Mouse (Mus musculus) olfactory bulb, adult 2 months (tissue): ENCODE measurements at regions not wholly inside any gene's neighbourhood (a gene's known extent, or its start where the extent isn't known, plus 50 kb on each side); places are given as distances from the start of the nearest gene placed in this dataset.

ENCODE experiments used
- H3K27ac ChIP-seq: fragments of 200-500 bp; 2 replicates; pipeline ENCODE4 v1.5.1; 2012; ENCODE audit warnings: low read depth, low read length; ENCODE audit not compliant: insufficient read depth
- H3K4me1 ChIP-seq: fragments of 200-500 bp; 2 replicates; pipeline ENCODE4 v1.6.1; 2012; ENCODE audit warnings: low read length; ENCODE audit not compliant: control insufficient read depth, insufficient read depth
- H3K4me3 ChIP-seq: fragments of 200-500 bp; 2 replicates; pipeline ENCODE4 v1.5.1; 2012; ENCODE audit warnings: mild to moderate bottlenecking, low read depth, low read length, moderate library complexity; ENCODE audit not compliant: insufficient read depth
- CTCF ChIP-seq: fragments of 200-500 bp; IDR thresholded peaks from 2 replicates; pipeline ENCODE4 v1.5.1; 2012; ENCODE audit warnings: low read depth, mild to moderate bottlenecking, low read length, moderate library complexity; ENCODE audit not compliant: insufficient read depth
- POLR2A ChIP-seq: fragments of 200-500 bp; IDR thresholded peaks from 2 replicates; pipeline ENCODE4 v1.6.1; 2012; ENCODE audit warnings: mild to moderate bottlenecking, low read depth, low read length, moderate library complexity; ENCODE audit not compliant: insufficient read depth
- WGBS: fragments of 180-500 bp; shearing (Covaris S2); methylation state at CpG from one replicate; pipeline ENCODE4 v1.1.7; 2018; 5-methylcytosine and 5-hydroxymethylcytosine counted together

GRCm38 (mm10) chr12:12723724-12724487 is 217.8 kb downstream of the Mycn start:
- Histone ChIP-seq H3K4me3 (no peak overlapping the region), H3K4me1 (no peaks in the 10 kb centered on the region; the same call in 1 of the 2 replicates), H3K27ac (no peak overlapping the region)
- TF ChIP-seq POLR2A (no peak), CTCF (no peak)
- WGBS = 80% methylated on average over 12 of the region's 12 CpGs

DNA sequence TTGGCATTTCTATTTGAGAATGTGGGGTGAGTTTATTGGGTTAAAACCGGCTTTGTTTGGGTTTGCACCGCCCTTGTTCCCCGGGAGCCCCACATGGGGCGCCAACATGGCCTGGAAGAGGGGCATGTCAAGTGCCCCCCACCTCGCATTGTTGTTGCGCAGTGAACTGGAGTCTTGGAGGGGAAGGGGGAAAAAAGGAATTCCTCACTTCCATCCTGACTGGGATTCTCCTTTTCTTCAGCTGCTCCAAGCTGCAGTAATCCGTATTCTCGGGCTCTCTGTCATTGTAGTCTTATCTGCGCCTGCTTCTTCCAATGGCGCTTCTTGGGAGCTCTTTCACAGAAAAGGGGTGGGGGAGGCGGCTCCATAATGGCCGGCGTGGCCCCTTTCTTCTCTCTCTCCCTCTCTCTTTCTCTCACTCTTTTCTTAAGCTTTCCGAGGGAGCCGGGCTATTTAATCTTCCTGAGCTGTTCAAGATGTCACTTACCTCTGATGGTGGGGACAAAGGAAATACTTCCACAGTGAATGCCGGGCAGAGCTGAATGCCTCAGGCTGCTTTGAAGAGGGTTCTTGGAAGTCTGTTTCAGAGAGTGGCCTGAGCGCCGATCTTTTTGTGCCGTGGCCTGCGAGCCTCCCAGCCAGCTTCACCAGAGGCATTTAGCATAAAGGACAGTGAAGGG is 218.6 kb downstream of the Mycn start:
- H3K4me3 ChIP-seq = no peak overlapping the region
- no peak for TF ChIP-seq POLR2A
- no peak for TF ChIP-seq CTCF
- WGBS = 46% methylated on average over 20 of the region's 20 CpGs

GRCm38 (mm10) chr12:12716691-12717090 is 225.0 kb downstream of the Mycn start:
- Histone ChIP-seq H3K4me1 (peaks cover 15% of the 10 kb centered on the region), H3K4me3 (no peak overlapping the region), H3K27ac (peak overlapping the region; percentile 69)
- WGBS = 50% methylated on average over 9 of the region's 9 CpGs
- TF ChIP-seq CTCF (no peak), POLR2A (no peak)

More for the DNA sequence above, 218.6 kb downstream of the Mycn start:
- H3K27ac ChIP-seq = no peak overlapping the region
- no peaks in the 10 kb centered on the region; the same call in 1 of the 2 replicates for H3K4me1 ChIP-seq

- Histone ChIP-seq H3K4me1 (peaks cover 17% of the 10 kb centered on the region), H3K4me3 (no peak overlapping the region), H3K27ac (peak overlapping the region; percentile 82)
- TF ChIP-seq CTCF (no peak), POLR2A (no peak)
- 52% methylated on average over 7 of the region's 7 CpGs for WGBS
Measured at GRCm38 (mm10) chr12:12715956-12716669, 225.6 kb downstream of the Mycn start.

DNA sequence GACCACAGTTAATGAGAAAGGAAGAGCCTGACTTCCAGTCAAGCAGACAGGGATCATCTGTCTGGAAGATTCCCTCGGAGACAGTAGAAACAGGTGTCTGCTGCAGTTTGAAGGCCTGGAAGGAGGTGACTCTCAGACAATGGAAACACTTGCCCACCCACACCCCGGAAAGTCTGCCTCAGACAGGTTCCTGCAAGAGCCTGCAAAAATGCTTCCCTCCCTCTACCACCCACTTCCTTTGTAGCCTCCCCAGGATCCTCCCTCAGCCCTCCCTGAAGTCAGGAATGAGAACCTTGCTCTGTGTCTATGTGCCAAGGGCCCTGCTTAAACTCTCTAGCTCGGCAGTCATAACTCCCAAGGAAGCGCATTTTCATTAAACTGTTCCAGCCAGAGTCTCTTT is 226.2 kb downstream of the Mycn start:
- Histone ChIP-seq H3K27ac (peak overlapping the region; percentile 82), H3K4me1 (peaks cover 18% of the 10 kb centered on the region), H3K4me3 (no peak overlapping the region)
- WGBS = 45% methylated on average over 4 of the region's 4 CpGs
- no peak for TF ChIP-seq POLR2A
- TF ChIP-seq CTCF = no peak

- Histone ChIP-seq H3K4me1 (peaks cover 16% of the 10 kb centered on the region), H3K4me3 (no peak overlapping the region), H3K27ac (peak overlapping the region; percentile 27)
- TF ChIP-seq POLR2A = no peak
- WGBS = 60% methylated on average over 6 of the region's 6 CpGs
Measured at GRCm38 (mm10) chr12:12710184-12710609, 231.5 kb downstream of the Mycn start.

- WGBS = 12% methylated on average over 14 of the region's 14 CpGs
- peak overlapping the region; percentile 83 for H3K27ac ChIP-seq
- H3K4me1 ChIP-seq = peaks cover 13% of the 10 kb centered on the region
- TF ChIP-seq CTCF (no peak), POLR2A (no peak)
- H3K4me3 ChIP-seq = no peak overlapping the region
Measured at GRCm38 (mm10) chr12:12708954-12709523, 232.7 kb downstream of the Mycn start.

GRCm38 (mm10) chr12:12706326-12706920 is 235.3 kb downstream of the Mycn start:
- TF ChIP-seq POLR2A = no peak
- no peak for TF ChIP-seq CTCF
- H3K27ac ChIP-seq = no peak overlapping the region
- peaks cover 17% of the 10 kb centered on the region for H3K4me1 ChIP-seq
- WGBS = 45% methylated on average over 14 of the region's 14 CpGs
- H3K4me3 ChIP-seq = no peak overlapping the region

- H3K4me1 ChIP-seq = peaks cover 6% of the 10 kb centered on the region
- TF ChIP-seq CTCF = no peak
- TF ChIP-seq POLR2A = no peak
- H3K4me3 ChIP-seq = no peak overlapping the region
- 30% methylated on average over 3 of the region's 3 CpGs for WGBS
- H3K27ac ChIP-seq = no peak overlapping the region
Measured at GRCm38 (mm10) chr12:12701735-12702134, 240.0 kb downstream of the Mycn start.
